Mouse (Mus musculus) ES-CJ7 (cell line): Measurements from ENCODE around the gene Nde1.
"Not testable (repeated sequence)": the region's sequence is repeated elsewhere in the genome, so short reads cannot be mapped to it uniquely, and the experiment has no call there.

Experiments used
- DNase-seq: peaks from one replicate; pipeline ENCODE4 v3.0.0; 2011; ENCODE audit warnings: low read depth, low spot score

Nde1 gene

GRCm38 (mm10) chr16:14162988-14163416 lies at the start of gene Nde1, which contains the start of gene Marf1:
Gene Nde1 (plus strand): TSS chr16:14163275.
Gene Marf1 (minus strand): TSS chr16:14163351.
- peak; percentile 87 for DNase-seq

GRCm38 (mm10) chr16:14117299-14117698 lies 45.8 kb upstream of the Nde1 start:
- DNase-seq = no peak

- DNase-seq = no peak
Measured at GRCm38 (mm10) chr16:14120941-14121340, 42.1 kb upstream of the Nde1 start.

- DNase-seq = no peak
Measured at GRCm38 (mm10) chr16:14121563-14121962, 41.5 kb upstream of the Nde1 start.

GRCm38 (mm10) chr16:14122586-14122985 lies 40.5 kb upstream of the Nde1 start:
- DNase-seq = peak; percentile 32

- peak; percentile 67 for DNase-seq
Measured at GRCm38 (mm10) chr16:14123901-14124300, 39.2 kb upstream of the Nde1 start.

- no peak for DNase-seq
Measured at GRCm38 (mm10) chr16:14124709-14125108, 38.4 kb upstream of the Nde1 start.

- DNase-seq = no peak
Measured at GRCm38 (mm10) chr16:14125253-14125652, 37.8 kb upstream of the Nde1 start.

- no peak for DNase-seq
Measured at GRCm38 (mm10) chr16:14128977-14129376, 34.1 kb upstream of the Nde1 start.

GRCm38 (mm10) chr16:14130796-14131195 lies 32.3 kb upstream of the Nde1 start:
- DNase-seq = no peak

- DNase-seq = peak; percentile 41
Measured at GRCm38 (mm10) chr16:14131376-14131775, 31.7 kb upstream of the Nde1 start.

GRCm38 (mm10) chr16:14131838-14132237 lies 31.2 kb upstream of the Nde1 start:
- DNase-seq = no peak

GRCm38 (mm10) chr16:14135014-14135413 lies 28.1 kb upstream of the Nde1 start:
- DNase-seq = no peak

GRCm38 (mm10) chr16:14137976-14138561 lies 25.0 kb upstream of the Nde1 start:
- DNase-seq = no peak

GRCm38 (mm10) chr16:14139106-14139505 lies 24.0 kb upstream of the Nde1 start:
- DNase-seq = no peak

- DNase-seq = no peak
Measured at GRCm38 (mm10) chr16:14143298-14143697, 19.8 kb upstream of the Nde1 start.

- peak; percentile 30 for DNase-seq
Measured at GRCm38 (mm10) chr16:14147712-14148111, 15.4 kb upstream of the Nde1 start.

GRCm38 (mm10) chr16:14151718-14152117 lies 11.4 kb upstream of the Nde1 start:
- no peak for DNase-seq

- not testable (repeated sequence) for DNase-seq
Measured at GRCm38 (mm10) chr16:14155638-14156037, 7.4 kb upstream of the Nde1 start.

- DNase-seq = no peak
Measured at GRCm38 (mm10) chr16:14156312-14156711, 6.8 kb upstream of the Nde1 start.

- DNase-seq = no peak
Measured at GRCm38 (mm10) chr16:14158536-14158935, 4.5 kb upstream of the Nde1 start.

- peak; percentile 99 for DNase-seq
Measured at GRCm38 (mm10) chr16:14158936-14159745, 3.9 kb upstream of the Nde1 start.

GRCm38 (mm10) chr16:14159746-14160131 lies 3.3 kb upstream of the Nde1 start:
- peak; percentile 82 for DNase-seq
